Comparison of ENCODE assay signal across 15 mouse cellular contexts in genomic region chr8:126455383-126455782, GRCm38 (mm10). TPM values are rescaled to one million over a fixed set of nuclear protein-coding genes. Genes with fewer than 3 reads are reported as not detected.
A peak's percentile ranks its signal among the peaks of the same experiment; 100 is the strongest.
DNase-seq lines count a peak whose midpoint lies in the region; ATAC-seq and TF ChIP-seq lines count a peak whose summit lies in the region.
"Had no signal": no experiment of that assay in that cellular context is flagged by ENCODE, and none has a peak within 500 bp of the region (broad histone marks: within the 10 kb centered on the region; RNA-seq: fewer than 3 reads in every experiment).

No protein-coding gene starts in this region.

- intact Hi-C loops in left cerebral cortex, postnatal 36 days (cut with DNase I) = no loop called here

- H3K4me2 ChIP-seq in neural tube, embryonic 13.5 days = no peak overlapping the region
- no peak overlapping the region for H3K4me2 ChIP-seq in forebrain, postnatal 0 days (ENCODE audit: low read depth)
- H3K4me2 ChIP-seq: embryonic facial prominence, embryonic 15.5 days; heart, embryonic 13.5 days; limb, embryonic 15.5 days; neural tube, embryonic 12.5 days had no signal

- no peaks in the 10 kb centered on the region for H3K27me3 ChIP-seq in neural tube, embryonic 13.5 days
- no peaks in the 10 kb centered on the region for H3K27me3 ChIP-seq in forebrain, postnatal 0 days (ENCODE audit: insufficient read depth, low read length)
- H3K27me3 ChIP-seq: embryonic facial prominence, embryonic 15.5 days; heart, embryonic 13.5 days; limb, embryonic 15.5 days; neural tube, embryonic 12.5 days had no signal

- H3K36me3 ChIP-seq in neural tube, embryonic 13.5 days = peaks cover 77% of the 10 kb centered on the region
- peaks cover 76% of the 10 kb centered on the region for H3K36me3 ChIP-seq in forebrain, postnatal 0 days (ENCODE audit: insufficient read depth)

- no peak overlapping the region for H3K27ac ChIP-seq in neural tube, embryonic 13.5 days (replicated peaks)
- H3K27ac ChIP-seq in forebrain, postnatal 0 days (ENCODE audit: low read depth, low read length) = no peak overlapping the region
- H3K27ac ChIP-seq: embryonic facial prominence, embryonic 15.5 days; gastrocnemius, adult 2 months; heart, embryonic 13.5 days; limb, embryonic 15.5 days; macrophage; neural tube, embryonic 12.5 days had no signal

- WGBS in neural tube, embryonic 13.5 days = 80% methylated on average over 7 of the region's 7 CpGs
- 77% methylated on average over 7 of the region's 7 CpGs for WGBS in forebrain, postnatal 0 days

- no peak for TF ChIP-seq CTCF in forebrain, postnatal 0 days (IDR thresholded peaks at IDR 0.05; ENCODE audit: low read depth)

- H3K4me1 ChIP-seq in neural tube, embryonic 13.5 days (replicated peaks) = no peaks in the 10 kb centered on the region
- no peaks in the 10 kb centered on the region for H3K4me1 ChIP-seq in forebrain, postnatal 0 days (ENCODE audit: insufficient read depth)
- H3K4me1 ChIP-seq: embryonic facial prominence, embryonic 15.5 days; heart, embryonic 13.5 days; limb, embryonic 15.5 days; neural tube, embryonic 12.5 days had no signal

- H3K4me3 ChIP-seq in neural tube, embryonic 13.5 days = no peak overlapping the region
- no peak overlapping the region for H3K4me3 ChIP-seq in forebrain, postnatal 0 days (ENCODE audit: low read depth, low read length)
- H3K4me3 ChIP-seq: embryonic facial prominence, embryonic 15.5 days; gastrocnemius, adult 2 months; heart, embryonic 13.5 days; limb, embryonic 15.5 days; neural tube, embryonic 12.5 days had no signal

- no peaks in the 10 kb centered on the region for H3K9me3 ChIP-seq in neural tube, embryonic 13.5 days
- H3K9me3 ChIP-seq in forebrain, postnatal 0 days (ENCODE audit: low read length) = no peaks in the 10 kb centered on the region
- H3K9me3 ChIP-seq: embryonic facial prominence, embryonic 15.5 days; heart, embryonic 13.5 days; limb, embryonic 15.5 days; neural tube, embryonic 12.5 days had no signal

- peak; percentile 11; the same call in 1 of the 2 replicates for ATAC-seq in neural tube, embryonic 13.5 days (ENCODE audit: low read depth)
- no peak; the same call in 1 of the 2 replicates for ATAC-seq in forebrain, postnatal 0 days
- no peak for ATAC-seq in activated CD4-positive, CD25-positive, alpha-beta regulatory T cell, adult 4 months
- ATAC-seq: intestine, embryonic 16.5 days had no signal

- DNase-seq in cerebellum, postnatal 14 days = peak; percentile 26 to 44
- DNase-seq in cerebellum, adult 11-12 months = no peak
- DNase-seq in neural tube, embryonic 10.5 days (ENCODE audit: extremely low spot score, low spot score) = no peak
- DNase-seq in forebrain, postnatal 0 days = peak; percentile 7
- no peak for DNase-seq in left cerebral cortex, postnatal 36 days (ENCODE audit: low spot score in 2 of 2)
- DNase-seq in MN1 (ENCODE audit: low spot score) = no peak
- DNase-seq: gastrocnemius, adult 2 months had no signal

- no peak overlapping the region for H3K9ac ChIP-seq in neural tube, embryonic 13.5 days
- H3K9ac ChIP-seq in forebrain, postnatal 0 days = no peak overlapping the region
- H3K9ac ChIP-seq: embryonic facial prominence, embryonic 15.5 days; heart, embryonic 13.5 days; limb, embryonic 15.5 days; neural tube, embryonic 12.5 days had no signal

RNA-seq across cellular contexts. Expression of gene Tarbp1, which starts 19.5 kb away (rescaled TPM):
- 1.5 and 1.6 TPM in 2 replicates for polyA plus RNA-seq in neural tube, embryonic 13.5 days (2015; fragmentation: Nextera tagmentation; extraction: Ambion mirVana)
- 5.6 and 5.8 TPM in 2 replicates for total RNA-seq in forebrain, postnatal 0 days (2014; rRNA removed)
- 0.82 and 1.1 TPM in 2 replicates for polyA plus RNA-seq in forebrain, postnatal 0 days (2015; fragmentation: Nextera tagmentation; extraction: Ambion mirVana)
- total RNA-seq in left cerebral cortex, postnatal 36 days (2021) = 1 to 10 TPM; 3.1 to 4.4 TPM
- polyA plus RNA-seq in activated CD4-positive, CD25-positive, alpha-beta regulatory T cell, adult 4 months (2017; shearing (Covaris generic)) = 1 to 10 TPM; 2.0 to 2.6 TPM

RNA-seq across cellular contexts. Expression of gene Coa6, which starts 33.1 kb away (rescaled TPM):
- 46.7 and 48.1 TPM in 2 replicates for polyA plus RNA-seq in neural tube, embryonic 13.5 days (2015; fragmentation: Nextera tagmentation; extraction: Ambion mirVana)
- total RNA-seq in forebrain, postnatal 0 days (2014; rRNA removed) = 22.2 and 33.7 TPM in 2 replicates
- polyA plus RNA-seq in forebrain, postnatal 0 days (2015; fragmentation: Nextera tagmentation; extraction: Ambion mirVana) = 37.3 and 41.1 TPM in 2 replicates
- 10 to 100 TPM; 25.9 to 26.0 TPM for total RNA-seq in left cerebral cortex, postnatal 36 days (2021)
- 10 to 100 TPM; 47.9 to 64.2 TPM for polyA plus RNA-seq in activated CD4-positive, CD25-positive, alpha-beta regulatory T cell, adult 4 months (2017; shearing (Covaris generic))

Comparison
In these comparisons a context has a peak if more than half of its experiments do, and no peak if none do; other contexts are left out.
1. DNase-seq: peak in cerebellum, postnatal 14 days (2 of 2) and forebrain, postnatal 0 days (single experiment); none in cerebellum, adult 11-12 months (single experiment), neural tube, embryonic 10.5 days (single experiment), left cerebral cortex, postnatal 36 days (0 of 2) and MN1 (single experiment).